Mouse (Mus musculus): ENCODE data around the gene Deaf1. TPM values are rescaled to one million over a fixed set of nuclear protein-coding genes. Genes with fewer than 3 reads are reported as not detected.

Gene Deaf1
- polyA plus RNA-seq, 1 experiment = 49.3 TPM

DNA sequence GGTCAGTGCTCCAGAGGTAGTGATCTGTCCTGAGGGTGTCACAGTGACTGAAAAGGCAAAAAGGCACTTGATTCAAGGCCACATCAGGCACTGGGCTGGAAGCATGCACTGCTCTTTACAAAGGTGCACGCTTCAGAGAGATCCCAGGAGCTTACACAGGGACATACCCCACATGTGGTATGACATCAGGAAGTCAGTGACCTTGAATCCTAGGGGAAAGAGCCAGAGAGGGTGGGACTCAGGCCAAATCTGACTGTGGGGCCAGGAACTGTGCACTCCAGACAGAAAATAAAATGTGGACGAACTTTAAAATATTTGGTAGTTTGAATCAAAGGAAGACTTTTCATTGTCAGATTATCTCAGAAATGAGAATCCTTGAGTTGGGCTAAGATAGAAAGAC, 13.1 kb downstream of the Deaf1 start:
- no peak for TF ChIP-seq CTCF (IDR thresholded peaks at IDR 0.05; ENCODE audit: borderline replicate concordance, insufficient read depth, low read depth, low read length)
- TF ChIP-seq POLR2A (IDR thresholded peaks at IDR 0.05; ENCODE audit: borderline replicate concordance, insufficient read depth, low read length) = no peak
- Histone ChIP-seq H3K27ac (ENCODE audit: insufficient read depth, low read length) (no peak overlapping the region), H3K27me3 (ENCODE audit: control insufficient read depth, insufficient read depth, low read length) (no peaks in the 10 kb centered on the region), H3K4me3 (replicated peaks; ENCODE audit: insufficient read depth, low read depth, low read length) (no peak overlapping the region), H3K4me1 (ENCODE audit: control insufficient read depth, insufficient read depth, low read length) (no peaks in the 10 kb centered on the region)
- WGBS = 87% methylated on average over 2 of the region's 2 CpGs
- DNase-seq = no peak

DNA sequence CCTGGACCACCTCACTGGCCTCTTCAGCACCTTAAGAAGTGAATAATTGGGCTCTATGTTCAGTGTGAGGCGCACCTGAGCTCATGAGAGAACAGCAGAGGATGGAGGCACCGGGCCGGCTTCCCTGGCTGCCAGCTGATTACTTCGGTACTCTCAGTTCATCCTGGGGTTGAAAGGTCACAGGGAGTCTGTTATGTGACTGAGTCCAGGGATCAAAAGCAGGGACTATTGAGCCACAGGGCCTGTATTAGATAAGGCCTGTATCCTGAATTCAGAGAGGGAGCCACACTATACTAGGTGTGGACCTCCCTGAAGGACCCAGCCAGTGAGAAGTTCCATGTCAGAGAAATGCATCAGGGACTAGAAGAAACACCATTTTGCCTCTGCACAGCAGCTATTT, 23.0 kb downstream of the Deaf1 start:
- DNase-seq = no peak
- Histone ChIP-seq H3K4me1 (ENCODE audit: control insufficient read depth, insufficient read depth, low read length) (peaks cover 6% of the 10 kb centered on the region), H3K4me3 (replicated peaks; ENCODE audit: insufficient read depth, low read depth, low read length) (no peak overlapping the region), H3K27ac (ENCODE audit: insufficient read depth, low read length) (no peak overlapping the region), H3K27me3 (ENCODE audit: control insufficient read depth, insufficient read depth, low read length) (no peaks in the 10 kb centered on the region)
- no peak for TF ChIP-seq CTCF (IDR thresholded peaks at IDR 0.05; ENCODE audit: borderline replicate concordance, insufficient read depth, low read depth, low read length)
- TF ChIP-seq POLR2A (IDR thresholded peaks at IDR 0.05; ENCODE audit: borderline replicate concordance, insufficient read depth, low read length) = no peak
- WGBS = 92% methylated on average over 4 of the region's 4 CpGs

DNA sequence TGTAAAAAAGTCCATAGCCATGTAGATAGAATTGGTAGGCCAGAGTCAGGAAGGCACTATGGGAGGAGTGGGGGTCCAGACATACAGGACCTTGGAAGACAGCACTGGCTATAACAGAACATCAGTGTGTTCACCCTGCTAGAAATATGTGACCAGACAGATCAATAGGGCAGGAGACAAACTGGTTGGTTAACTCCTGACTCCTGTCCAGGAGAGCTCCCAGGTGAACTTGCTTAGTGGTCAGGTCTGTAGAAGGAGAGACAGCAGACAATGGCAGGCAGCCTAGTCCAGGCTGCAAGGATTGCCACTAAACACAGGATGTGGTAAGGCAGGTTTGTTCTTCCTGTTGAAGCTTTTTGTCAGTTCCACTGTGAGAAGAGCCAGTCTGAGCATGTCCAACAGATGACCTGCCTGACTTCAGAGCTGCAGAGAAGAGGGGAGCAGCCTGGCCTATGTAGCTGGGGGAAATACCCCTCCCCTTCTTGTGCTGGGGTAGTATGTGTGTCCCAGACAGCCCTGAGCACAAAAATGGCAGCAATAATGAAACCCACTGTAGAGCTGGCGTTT, 24.7 kb downstream of the Deaf1 start:
- no peak for TF ChIP-seq POLR2A (IDR thresholded peaks at IDR 0.05; ENCODE audit: borderline replicate concordance, insufficient read depth, low read length)
- no peak for TF ChIP-seq CTCF (IDR thresholded peaks at IDR 0.05; ENCODE audit: borderline replicate concordance, insufficient read depth, low read depth, low read length)
- Histone ChIP-seq H3K27me3 (ENCODE audit: control insufficient read depth, insufficient read depth, low read length) (no peaks in the 10 kb centered on the region), H3K4me1 (ENCODE audit: control insufficient read depth, insufficient read depth, low read length) (peaks cover 6% of the 10 kb centered on the region), H3K27ac (ENCODE audit: insufficient read depth, low read length) (no peak overlapping the region), H3K4me3 (replicated peaks; ENCODE audit: insufficient read depth, low read depth, low read length) (no peak overlapping the region)
- WGBS = 96% methylated on average over 1 of the region's 1 CpGs
- DNase-seq = no peak

DNA sequence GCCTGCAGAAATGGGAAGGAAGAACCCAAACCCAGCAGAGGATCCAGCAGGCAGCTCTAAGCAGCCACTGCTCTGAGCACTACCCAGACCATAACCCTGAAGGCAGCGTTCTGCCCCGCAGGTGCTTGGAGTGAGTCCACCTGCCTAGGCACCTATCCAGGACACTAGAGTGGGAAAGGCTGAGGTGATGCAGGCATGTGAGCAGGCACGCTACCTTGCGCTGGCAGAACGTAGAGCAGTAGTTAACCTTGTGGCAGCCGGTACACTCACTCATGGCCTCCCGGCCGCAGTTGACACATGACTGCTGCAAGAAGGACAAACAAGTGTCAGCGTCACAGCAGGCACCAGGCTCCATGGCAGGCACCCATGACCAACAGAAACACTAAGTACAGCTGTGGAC, 26.1 kb downstream of the Deaf1 start:
- Histone ChIP-seq H3K4me1 (ENCODE audit: control insufficient read depth, insufficient read depth, low read length) (peaks cover 6% of the 10 kb centered on the region), H3K27ac (ENCODE audit: insufficient read depth, low read length) (no peak overlapping the region), H3K27me3 (ENCODE audit: control insufficient read depth, insufficient read depth, low read length) (no peaks in the 10 kb centered on the region), H3K4me3 (replicated peaks; ENCODE audit: insufficient read depth, low read depth, low read length) (no peak overlapping the region)
- TF ChIP-seq CTCF (IDR thresholded peaks at IDR 0.05; ENCODE audit: borderline replicate concordance, insufficient read depth, low read depth, low read length) = no peak
- no peak for TF ChIP-seq POLR2A (IDR thresholded peaks at IDR 0.05; ENCODE audit: borderline replicate concordance, insufficient read depth, low read length)
- WGBS = 27% methylated on average over 9 of the region's 9 CpGs
- DNase-seq = peak; percentile 84

DNA sequence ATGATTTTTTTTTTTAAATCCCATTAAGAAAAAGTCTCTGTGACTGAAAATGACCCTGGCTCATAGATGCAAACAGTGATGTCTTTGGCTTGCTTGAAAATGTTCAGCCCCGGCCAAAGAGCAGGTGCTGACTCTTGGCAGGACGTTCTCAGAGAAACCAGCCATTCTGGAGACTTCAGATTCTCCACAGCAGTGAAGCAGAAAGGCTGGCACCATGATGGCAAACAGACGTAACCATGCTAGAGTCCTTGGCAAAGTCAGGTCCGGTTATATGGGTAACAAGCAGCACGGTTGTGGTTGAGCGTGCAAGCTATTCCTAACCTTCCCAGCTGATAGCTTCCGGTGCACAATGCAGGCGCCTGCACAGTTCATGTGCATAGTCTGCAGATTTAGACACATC, 28.3 kb downstream of the Deaf1 start:
- H3K4me1 ChIP-seq (ENCODE audit: control insufficient read depth, insufficient read depth, low read length) = peaks cover 6% of the 10 kb centered on the region
- peak; percentile 72 to 92 for DNase-seq
- no peak for TF ChIP-seq CTCF (IDR thresholded peaks at IDR 0.05; ENCODE audit: borderline replicate concordance, insufficient read depth, low read depth, low read length)
- no peak for TF ChIP-seq POLR2A (IDR thresholded peaks at IDR 0.05; ENCODE audit: borderline replicate concordance, insufficient read depth, low read length)
- WGBS = 32% methylated on average over 8 of the region's 8 CpGs
- no peaks in the 10 kb centered on the region; the same call in 1 of the 2 replicates for H3K27me3 ChIP-seq (ENCODE audit: control insufficient read depth, insufficient read depth, low read length)
- H3K27ac ChIP-seq (ENCODE audit: insufficient read depth, low read length) = no peak overlapping the region
- H3K4me3 ChIP-seq (replicated peaks; ENCODE audit: insufficient read depth, low read depth, low read length) = no peak overlapping the region

DNA sequence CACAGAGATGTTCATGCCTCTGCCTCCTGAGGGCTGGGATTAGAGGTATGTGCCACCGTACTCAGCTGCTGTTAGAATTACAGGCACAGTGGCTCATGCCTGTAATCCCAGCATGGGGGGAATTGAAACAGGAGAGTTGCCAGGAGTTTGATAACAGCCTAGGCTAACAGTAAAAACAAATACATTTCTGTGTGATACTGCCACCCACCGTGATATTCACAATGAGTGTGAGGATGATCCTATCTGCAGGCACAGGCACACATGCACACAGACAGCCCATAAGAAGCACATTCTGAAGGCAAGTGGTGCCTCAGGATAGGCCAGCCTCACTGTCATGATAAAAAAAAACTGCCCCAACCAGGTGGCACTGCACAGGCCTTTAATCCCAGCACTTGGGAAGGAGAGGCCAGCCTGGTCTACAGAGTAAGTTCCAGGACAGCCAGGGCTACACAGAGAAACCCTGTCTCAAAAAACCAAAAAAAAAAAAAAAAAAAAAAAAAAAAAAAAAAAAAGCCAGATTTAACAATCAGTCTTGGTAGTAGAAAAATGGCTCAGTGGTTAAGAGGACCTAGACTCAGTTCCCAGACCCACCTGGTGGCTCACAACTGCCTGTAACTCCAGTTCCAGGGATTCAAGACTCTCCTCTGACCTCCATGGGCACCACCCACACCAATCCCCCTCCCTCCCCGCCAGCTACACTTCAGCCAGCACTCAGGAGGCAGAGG, 29.4 kb downstream of the Deaf1 start:
- Histone ChIP-seq H3K4me3 (replicated peaks; ENCODE audit: insufficient read depth, low read depth, low read length) (no peak overlapping the region), H3K27me3 (ENCODE audit: control insufficient read depth, insufficient read depth, low read length) (no peaks in the 10 kb centered on the region; the same call in 1 of the 2 replicates), H3K27ac (ENCODE audit: insufficient read depth, low read length) (no peak overlapping the region), H3K4me1 (ENCODE audit: control insufficient read depth, insufficient read depth, low read length) (peaks cover 6% of the 10 kb centered on the region)
- WGBS = 61% methylated on average over 3 of the region's 3 CpGs
- no peak for DNase-seq
- TF ChIP-seq POLR2A (IDR thresholded peaks at IDR 0.05; ENCODE audit: borderline replicate concordance, insufficient read depth, low read length) (no peak), CTCF (IDR thresholded peaks at IDR 0.05; ENCODE audit: borderline replicate concordance, insufficient read depth, low read depth, low read length) (no peak)

DNA sequence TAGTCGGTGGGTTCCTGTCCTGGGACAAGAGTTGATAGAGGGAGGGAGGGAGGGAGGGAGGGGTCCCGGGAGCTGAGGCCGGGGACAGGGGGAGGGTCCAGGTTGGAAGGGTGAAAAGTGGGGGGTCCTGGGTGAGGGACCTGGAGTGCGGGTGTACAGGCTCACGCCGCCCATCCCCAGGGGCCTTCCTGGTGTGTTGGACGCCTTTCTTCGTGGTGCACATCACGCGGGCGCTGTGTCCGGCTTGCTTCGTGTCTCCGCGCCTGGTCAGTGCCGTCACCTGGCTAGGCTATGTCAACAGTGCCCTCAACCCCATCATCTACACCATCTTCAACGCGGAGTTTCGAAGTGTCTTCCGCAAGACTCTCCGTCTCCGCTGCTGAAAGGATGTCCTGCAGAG, 33.0 kb downstream of the Deaf1 start:
- WGBS = 16% methylated on average over 22 of the region's 22 CpGs
- H3K4me3 ChIP-seq (replicated peaks; ENCODE audit: insufficient read depth, low read depth, low read length) = no peak overlapping the region
- no peak overlapping the region for H3K27ac ChIP-seq (ENCODE audit: insufficient read depth, low read length)
- no peaks in the 10 kb centered on the region; the same call in 1 of the 2 replicates for H3K27me3 ChIP-seq (ENCODE audit: control insufficient read depth, insufficient read depth, low read length)
- no peak for DNase-seq
- no peak for TF ChIP-seq POLR2A (IDR thresholded peaks at IDR 0.05; ENCODE audit: borderline replicate concordance, insufficient read depth, low read length)
- no peak for TF ChIP-seq CTCF (IDR thresholded peaks at IDR 0.05; ENCODE audit: borderline replicate concordance, insufficient read depth, low read depth, low read length)
- H3K4me1 ChIP-seq (ENCODE audit: control insufficient read depth, insufficient read depth, low read length) = no peaks in the 10 kb centered on the region
